Mouse (Mus musculus): ENCODE measurements around the gene Rgsl1.
A peak's percentile ranks its signal among the peaks of the same experiment; 100 is the strongest.
"Not testable (repeated sequence)": the region's sequence is repeated elsewhere in the genome, so short reads cannot be mapped to it uniquely, and the experiment has no call there.

The Rgsl1 gene

DNA sequence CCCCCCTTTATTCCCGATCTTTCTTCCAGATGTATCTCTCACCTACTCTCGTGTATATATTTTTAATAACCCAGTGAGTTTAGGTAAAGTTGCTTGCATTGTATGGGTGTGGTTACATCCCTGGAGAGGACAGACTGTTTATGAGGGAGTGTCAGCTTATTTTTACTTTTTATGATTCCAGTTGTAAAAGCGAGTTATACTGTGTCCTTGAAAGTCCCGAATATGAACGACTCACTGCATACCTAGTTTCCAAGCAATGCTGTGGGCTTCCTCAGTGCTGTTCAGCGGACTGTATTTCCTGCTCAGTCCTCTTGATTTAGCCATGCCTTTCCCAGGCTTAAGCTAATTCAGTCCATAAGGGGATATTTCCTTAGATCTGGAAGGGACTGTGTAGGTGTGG, 68.8 kb downstream of the Rgsl1 start:
- DNase-seq: no peak

DNA sequence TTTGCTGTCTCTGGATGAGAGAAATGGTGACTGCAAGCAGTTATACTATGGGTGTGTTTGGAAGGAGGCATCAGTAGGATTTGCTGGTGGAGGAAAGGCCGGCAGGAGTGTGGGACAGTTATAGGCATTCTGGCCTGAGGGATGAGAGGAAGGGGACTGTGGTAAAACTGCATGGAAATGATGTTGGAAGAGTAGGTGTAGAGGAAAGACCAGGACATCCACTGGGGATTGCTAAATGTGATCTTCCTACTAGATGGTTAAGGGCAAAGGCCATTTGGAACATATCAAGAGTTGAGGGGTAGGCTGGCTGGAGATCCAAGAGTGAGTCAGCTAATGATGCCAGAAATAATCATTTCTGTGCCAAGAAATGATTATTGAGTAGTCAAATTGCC, 73.2 kb downstream of the Rgsl1 start:
- no peak for DNase-seq

DNA sequence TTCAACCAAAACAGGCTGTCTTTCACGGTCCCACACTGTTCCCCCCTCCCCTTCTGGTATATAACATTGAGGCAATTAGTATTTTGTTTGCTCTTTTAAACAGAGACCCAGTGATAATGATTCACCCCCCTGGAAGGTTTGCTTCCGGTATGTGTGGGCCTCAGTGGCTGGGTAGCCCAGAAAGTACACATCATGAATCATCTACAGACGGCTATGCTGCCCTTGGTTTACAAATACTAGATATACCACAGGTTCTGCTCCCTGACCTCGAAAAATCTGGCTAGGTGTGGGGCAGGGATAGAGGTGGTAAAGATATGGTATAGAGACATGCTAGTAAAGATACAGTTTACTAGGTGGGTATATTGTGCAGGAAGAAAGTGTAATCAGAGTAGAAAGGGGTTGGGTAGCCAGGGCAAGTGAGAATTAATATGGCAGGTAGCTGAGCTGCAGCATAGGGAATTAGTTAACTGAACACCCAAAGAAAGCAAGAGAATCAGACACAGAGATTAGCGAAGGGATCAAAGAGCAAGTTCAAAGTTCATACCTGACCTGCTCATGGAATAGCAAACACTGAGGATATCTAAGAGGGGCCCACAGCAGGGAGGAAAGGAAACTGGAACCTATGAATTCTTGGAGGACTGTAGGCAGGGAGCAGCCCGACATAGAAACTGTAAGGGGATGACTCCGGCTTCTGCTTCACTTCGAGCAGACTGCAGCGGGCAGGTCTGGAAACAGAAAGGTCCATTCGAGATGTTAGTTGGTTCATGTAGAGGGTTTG, 73.8 kb downstream of the Rgsl1 start:
- DNase-seq: no peak

DNA sequence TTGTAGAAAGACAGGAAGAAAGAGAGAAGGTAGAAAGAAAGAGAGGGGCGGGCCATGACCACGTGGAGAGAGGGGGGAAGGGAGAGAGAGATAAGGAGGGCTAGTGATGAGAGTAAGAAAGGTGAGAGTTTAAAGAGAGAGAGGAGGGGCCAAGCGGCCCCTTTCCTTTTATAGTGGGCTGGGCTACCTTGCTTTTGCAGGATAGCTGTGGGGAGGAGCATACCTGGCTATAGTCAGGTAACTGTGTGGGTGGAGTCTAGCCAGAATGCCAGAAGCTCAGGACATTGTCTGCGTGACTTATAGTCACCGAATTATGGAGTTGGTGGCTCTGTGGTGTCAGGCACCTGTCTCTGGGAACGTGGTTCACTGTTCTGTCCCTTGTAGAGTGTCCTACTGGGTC, 74.4 kb downstream of the Rgsl1 start:
- not testable (repeated sequence) for DNase-seq

DNA sequence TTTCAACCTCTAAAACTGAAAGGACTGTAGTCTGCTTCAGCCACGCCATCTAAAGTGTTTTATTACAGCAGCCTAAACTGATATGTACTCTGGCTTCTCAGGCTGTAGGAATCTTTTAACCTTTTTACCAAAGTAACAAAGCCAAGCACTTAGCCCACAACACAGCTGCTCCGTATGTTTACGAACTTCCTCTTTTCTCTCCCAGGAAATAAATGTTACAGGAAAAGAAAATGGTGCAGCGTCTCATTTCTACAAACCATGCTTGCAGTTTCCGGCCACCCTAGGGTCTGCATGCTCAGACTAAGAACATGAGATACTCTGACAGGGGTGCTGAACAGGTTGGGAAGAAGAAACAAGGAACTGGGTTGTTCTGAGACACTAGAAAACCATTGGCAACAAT, 75.5 kb downstream of the Rgsl1 start:
- DNase-seq: no peak

DNA sequence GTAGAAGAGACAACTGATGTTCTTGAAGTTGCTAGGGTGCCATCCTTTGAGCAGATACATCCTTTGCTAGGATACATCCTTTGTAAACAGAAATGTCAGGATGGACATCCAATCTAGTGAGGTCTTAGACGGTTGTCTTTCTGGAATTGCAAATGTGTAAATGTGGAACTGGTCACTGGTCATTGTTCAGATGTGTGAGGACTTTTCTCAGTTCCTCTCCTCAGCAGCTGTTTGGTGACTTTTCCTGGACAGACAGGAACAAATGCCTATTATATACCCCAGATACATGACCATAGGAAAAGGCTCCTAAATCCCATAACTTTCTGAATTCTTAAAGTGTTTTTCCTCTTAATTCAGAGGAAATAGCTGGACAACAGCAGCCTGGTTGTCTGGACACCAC, 76.7 kb downstream of the Rgsl1 start:
- DNase-seq: no peak

DNA sequence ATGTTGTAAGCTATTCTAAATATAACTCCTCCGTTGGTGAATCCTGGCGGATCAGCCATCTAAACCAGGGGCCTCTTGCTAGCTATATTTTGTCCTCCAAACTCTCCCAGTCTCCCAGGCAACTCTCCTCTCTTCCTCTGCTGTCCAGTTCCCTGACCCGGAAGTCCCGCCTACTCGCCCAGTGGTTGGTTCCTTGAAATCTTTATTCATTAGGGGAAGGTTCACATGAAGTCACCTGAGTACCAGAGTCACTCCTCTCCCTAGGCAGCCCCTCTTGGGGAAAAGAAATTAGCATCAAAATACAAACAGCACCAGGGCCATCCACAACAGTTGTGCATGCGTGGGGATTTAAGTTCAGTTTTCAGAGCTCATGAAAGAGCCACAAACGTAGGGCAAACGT, 77.6 kb downstream of the Rgsl1 start:
- no peak for DNase-seq

DNA sequence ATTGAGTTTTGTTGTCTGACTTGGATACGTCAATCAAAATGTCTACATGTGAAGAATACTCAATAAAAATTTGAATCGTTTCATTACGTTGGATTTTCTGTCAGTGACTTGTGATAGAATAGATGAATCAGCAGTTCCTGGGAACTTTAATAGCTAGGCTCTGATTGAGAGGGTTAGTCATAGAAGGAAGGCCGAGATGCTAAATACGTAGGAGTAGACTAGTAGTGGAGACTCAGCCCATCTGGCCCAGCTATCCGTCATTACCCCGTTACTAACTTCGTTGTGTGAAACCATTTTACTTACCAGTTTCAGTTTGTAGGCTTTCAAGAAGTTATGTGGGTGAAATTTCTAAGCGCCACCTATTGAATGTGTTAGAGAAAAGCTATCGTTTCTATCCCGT, 79.8 kb downstream of the Rgsl1 start:
- no peak for DNase-seq

DNA sequence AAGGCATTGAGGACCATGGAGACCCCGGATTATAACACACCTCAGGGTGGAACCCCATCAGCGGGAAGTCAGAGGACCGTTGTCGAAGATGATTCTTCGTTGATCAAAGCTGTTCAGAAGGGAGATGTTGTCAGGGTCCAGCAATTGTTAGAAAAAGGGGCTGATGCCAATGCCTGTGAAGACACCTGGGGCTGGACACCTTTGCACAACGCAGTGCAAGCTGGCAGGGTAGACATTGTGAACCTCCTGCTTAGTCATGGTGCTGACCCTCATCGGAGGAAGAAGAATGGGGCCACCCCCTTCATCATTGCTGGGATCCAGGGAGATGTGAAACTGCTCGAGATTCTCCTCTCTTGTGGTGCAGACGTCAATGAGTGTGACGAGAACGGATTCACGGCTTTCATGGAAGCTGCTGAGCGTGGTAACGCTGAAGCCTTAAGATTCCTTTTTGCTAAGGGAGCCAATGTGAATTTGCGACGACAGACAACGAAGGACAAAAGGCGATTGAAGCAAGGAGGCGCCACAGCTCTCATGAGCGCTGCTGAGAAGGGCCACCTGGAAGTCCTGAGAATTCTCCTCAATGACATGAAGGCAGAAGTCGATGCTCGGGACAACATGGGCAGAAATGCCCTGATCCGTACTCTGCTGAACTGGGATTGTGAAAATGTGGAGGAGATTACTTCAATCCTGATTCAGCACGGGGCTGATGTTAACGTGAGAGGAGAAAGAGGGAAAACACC, 90.0 kb downstream of the Rgsl1 start:
- DNase-seq: no peak

DNA sequence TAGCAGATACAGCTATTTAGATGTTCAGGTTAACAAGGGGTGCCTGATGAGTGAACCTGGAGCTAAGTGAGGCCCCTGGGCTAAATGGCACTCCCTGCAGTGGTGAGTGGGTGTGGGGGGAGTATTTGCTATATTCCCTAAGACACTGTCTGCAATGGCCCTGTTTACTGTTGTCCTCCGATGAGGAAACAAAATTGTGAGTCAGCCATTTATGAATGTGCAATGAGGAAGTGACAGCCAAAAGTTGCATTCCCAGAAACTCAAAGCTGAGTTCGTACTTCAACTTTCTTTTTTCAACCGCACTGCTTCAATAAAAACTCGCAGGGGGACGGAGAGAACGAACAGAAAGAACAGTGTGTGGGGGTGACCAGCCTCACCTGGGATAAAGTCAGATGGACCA, 91.4 kb downstream of the Rgsl1 start:
- DNase-seq: no peak

DNA sequence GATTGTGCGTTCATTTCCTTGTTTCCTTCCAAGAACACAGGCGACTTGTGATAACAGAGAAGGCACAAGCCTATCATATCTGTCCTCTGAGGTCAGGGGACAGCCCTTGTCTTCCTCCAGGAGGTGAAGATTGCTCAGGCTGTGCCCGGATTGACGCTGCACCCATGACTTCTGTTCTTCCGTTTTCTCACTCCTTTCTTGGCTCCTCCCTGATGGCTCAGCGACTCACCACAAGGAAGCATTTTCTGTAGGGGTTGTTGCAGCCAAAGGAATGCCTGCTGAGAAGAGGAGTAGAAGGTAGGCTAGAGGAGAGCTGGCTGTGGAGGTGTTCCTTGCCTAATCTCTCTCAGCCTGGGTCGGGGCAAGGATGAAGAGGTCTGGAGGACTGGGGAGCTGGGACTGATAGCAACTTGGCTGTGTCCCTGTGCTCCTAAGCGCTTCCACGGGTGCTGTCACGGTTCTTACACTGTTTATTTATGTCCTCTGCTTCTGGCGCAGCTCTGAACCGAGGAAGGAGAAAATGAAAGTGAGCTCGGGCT, 92.1 kb downstream of the Rgsl1 start:
- DNase-seq: no peak

DNA sequence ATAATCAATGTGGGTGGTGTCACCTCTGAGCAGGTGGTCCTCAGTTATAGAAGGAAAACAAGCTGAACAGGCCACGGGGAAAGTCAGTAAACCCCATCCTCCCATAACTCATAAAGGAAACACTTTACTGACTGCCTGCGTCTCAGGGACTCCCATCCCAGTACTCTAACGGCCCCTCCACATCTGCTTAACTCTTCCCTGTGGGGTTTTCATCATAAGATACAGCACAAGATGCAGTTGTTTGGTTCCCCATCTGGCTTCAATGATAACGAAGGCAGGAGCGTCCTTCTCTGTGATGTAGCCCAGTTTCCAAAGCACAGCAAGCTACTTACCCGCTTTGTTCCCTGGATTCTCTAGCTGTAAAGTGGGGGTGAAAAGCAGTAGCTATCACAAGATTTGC, 93.9 kb downstream of the Rgsl1 start:
- no peak for DNase-seq

DNA sequence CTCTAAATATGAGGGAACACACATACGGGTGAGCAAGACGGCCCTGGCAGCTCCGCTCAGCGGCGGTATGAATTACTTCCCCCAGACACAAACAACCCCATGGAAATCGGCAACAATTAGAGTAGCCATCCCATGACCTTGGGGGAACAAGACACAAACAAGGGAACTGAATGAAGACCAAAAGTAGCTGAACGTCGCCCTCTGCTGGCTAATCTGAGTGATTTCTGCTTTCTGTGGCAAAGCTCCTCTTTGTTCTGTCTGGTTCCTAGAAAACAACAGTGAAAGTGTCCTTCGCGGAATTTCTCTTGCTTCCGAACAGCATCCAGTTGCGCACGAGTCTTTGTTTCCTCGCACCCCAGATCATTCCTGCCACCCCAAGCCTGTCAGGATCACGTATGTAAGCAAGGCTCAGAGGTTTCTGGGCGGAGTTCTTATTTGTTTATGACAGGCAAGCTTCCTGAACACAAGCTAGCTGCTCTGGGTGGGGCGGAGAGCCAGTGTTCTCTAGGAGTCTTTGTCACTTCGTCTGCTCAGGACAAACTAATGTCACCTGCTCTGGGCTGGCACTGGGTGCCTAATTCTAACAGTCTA, 94.6 kb downstream of the Rgsl1 start, which contains the start of gene Rnasel:
TSS of gene Rnasel (plus strand) at position 216 of the 591 bp plus-strand sequence.
- peak; percentile 55 for DNase-seq

DNA sequence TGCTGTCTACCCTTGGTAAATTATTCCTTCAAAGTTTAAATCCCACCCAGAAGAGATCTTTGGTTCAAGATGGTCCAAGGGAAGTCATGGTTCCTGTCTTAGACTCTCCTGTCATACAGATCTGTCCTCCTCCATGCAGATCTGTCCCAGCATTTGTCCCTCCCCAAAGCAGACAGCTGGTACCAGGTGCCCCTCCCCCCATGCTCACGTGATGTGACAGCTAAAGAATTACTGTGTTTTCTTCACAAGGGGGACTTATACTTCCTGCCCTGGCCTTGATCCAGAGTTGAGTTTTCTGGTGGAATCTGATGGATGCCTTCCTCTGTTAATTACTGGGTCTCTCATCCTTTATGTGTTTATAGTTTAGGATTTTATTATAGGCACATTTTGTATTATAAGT, 95.4 kb downstream of the Rgsl1 start:
- DNase-seq: no peak

DNA sequence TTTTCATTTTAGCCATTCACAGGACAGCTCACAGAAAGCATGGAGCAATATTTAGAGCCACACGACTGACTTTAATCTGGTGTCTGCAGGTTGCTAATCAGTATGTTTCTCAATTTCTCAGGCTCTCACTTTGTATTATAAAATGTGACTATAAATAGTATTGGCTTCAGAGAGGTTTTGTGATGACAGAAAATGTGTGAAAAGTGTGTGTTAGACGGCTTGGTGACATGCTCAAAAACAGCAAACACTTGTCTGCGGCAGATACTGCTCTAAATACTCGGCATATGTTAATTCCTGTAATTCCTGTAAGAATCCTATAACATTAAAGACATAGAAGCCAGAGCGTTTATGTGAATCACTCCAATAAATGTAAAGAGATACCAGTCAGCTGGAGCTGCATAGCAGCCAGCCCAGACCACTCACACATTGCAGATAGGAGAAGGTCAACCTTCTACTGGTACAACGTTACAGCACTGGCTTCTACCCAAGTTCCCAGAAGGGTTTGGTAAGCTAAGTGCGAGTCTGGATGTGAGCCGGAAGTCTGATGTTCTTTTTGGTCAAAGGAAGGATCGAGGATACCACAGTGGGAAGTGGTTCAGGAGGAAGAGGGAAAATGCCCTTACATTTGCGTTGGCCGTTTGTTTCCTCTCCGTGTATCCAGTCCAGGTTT, 95.9 kb downstream of the Rgsl1 start:
- no peak for DNase-seq

DNA sequence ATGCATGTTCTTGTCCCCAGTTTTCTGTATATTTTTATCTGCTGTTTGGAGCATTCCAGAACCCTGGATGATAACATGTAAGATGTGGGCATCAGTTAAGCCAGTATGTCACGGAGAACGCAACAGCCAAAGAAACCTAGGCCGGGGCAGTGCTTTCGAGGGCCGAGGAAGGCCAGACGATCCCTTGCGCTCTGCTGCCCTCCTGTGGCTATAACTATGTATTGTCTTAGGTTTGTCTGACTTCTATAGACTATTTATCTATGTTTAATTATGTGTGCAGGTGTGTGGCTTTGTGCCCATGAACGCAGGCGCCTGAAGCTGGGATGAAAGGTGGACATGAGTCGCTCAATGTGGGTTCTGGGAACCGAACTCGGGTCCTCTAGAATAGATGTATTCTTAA, 97.2 kb downstream of the Rgsl1 start:
- DNase-seq: peak; percentile 79

DNA sequence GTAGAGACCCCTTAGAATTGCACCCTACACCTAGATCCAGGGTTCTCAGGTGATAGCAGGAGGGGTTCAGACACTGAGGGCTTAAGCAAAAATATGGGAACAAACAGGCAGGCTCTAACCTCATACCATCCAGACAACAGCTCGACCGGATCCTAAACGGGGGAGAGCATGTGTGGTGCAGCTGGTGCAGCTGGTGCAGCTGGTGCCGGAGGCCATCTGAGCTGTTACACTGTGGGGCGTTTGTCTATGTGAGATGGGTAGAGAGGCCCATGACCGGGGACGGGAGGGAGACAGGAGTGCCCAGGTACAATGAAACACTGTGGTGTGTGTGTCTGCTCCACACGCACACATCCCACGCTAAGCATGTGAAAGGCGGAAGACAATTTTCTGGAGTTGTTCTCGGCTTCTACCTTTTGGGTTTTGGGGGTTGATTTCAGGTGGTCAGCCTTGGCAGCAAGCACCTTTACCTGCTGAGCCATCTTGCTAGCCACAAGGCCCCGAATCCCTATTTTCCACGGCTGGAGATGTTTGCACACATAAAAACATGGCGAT, 97.7 kb downstream of the Rgsl1 start:
- DNase-seq: no peak

DNA sequence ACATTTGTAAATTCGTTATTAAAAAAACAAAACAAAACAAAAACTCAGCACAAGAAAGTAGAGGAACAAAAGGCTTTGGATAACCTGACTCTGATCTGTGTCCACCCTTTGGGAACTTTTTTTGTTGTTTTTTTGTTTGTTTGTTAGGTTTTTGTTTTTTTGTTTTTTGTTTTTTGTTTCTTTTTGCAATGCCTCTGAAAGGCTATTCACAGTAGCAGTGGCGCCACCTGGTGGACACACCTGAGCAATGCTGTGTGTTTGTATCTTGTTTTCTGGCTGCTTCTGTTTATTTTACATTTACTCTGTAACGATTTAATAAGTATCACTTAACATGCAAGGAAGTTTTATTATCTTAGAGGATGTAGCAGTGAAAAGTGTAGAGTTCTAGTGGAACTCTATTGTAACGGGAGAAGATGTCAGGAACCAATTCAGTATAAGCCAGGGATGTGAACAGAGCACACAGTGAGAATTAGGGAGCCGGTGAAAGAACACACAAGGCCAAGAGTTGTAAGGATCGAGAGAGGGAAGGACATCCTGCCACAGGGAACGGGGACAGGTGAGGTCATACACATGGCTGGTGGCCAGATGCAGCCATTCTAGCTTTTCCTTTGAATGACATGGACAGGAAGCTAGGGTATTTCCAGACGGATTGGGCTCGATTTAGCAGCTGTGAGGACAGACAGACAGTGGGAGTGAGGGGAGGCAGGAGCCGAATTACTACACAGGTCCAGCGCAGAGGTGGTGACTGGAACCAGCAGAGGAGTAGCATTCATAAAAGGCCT, 101.4 kb downstream of the Rgsl1 start:
- DNase-seq: peak; percentile 90

DNA sequence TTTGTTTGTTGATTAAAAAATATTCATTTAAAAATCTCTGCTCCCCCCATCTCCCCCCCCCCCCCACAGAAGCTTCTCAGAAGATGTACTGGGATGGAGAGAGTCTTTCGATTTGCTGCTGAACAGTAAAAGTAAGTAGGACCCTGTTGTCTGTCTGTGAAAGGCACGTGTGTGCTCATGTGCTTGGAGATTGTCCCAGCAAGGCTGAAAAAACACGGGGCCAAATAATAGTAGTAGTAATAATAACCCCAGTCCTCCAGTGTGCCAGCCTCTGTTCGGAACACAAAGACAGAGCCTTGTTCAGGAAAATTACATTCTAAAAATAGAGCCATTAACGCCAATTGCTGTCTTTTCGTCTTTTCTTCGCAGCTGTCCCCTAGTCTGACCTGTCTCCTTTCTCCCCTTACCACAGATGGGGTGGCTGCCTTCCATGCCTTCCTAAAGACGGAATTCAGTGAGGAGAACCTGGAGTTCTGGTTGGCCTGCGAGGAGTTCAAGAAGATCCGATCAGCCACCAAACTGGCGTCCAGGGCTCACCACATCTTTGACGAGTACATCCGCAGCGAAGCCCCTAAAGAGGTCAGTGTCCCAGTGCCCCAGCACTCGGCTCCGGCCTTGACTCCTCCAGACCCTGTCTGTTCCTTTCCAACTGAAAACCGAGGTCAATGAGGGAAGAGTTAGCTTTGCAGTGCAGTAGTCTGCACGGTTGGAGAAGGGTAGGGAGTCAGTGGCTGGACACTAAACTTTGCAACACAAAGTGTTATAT, 102.2 kb downstream of the Rgsl1 start:
- DNase-seq: no peak

DNA sequence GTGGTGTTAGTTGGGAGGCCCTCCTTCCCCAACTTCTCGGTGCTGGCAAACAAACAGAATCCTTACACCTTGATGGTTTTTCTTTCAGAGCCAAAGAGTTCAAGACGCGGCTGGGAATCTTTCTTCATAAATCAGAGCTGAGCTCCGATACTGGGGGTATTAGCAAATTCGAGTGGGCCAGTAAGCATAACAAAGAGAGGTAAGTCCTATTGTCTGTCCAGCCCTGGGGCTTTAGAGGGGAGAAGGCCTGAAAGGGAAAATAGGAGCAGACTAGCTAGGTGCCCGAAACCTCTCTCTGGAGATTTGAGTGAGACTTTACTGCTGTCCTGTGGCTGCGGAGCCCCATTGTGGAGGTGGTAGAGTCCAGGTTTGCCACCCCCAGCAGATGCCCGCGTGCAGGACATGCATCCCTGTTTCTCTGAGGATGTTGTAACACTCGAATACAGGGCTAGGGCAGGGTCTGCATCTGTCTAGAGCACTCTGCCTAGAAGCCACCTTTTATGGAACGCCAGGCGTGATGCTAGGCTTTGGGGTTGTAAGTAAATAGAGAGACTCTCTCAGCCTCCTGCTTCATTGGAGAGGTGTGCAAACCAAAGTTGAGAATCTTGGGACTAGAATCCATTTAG, 103.1 kb downstream of the Rgsl1 start:
- DNase-seq: no peak

DNA sequence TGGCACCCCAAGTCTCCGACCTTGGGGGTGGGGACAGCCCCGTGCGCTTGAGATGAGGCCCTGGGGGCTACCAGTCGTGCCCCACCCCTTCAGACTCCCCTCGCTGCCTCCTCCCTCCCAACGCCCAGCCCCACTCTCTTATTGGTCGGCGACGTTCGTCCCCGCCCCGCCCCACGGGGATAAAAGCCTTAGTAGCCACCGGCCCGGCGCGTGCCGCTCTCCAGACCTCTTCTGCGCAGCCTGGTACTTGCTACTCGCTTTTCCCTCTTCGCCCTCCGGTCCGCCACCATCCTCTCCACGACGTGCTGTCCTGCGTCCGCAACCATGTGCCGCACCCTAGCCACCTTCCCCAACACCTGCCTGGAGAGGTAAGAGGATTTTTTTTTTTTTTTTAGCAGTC, 103.8 kb downstream of the Rgsl1 start, which contains the start of gene Rgs16:
TSS of gene Rgs16 (plus strand) at position 205 of the 400 bp plus-strand sequence.
- DNase-seq: peak; percentile 87

All from cerebellum, adult 9-10 months (tissue).